Mouse (Mus musculus) lung, postnatal 0 days (tissue): Measurements from ENCODE around the gene Dync2h1. TPM values are rescaled to one million over a fixed set of nuclear protein-coding genes. Genes with fewer than 3 reads are reported as not detected.
"Not testable (repeated sequence)": the region's sequence is repeated elsewhere in the genome, so short reads cannot be mapped to it uniquely, and the experiment has no call there.

Experiments used
- ATAC-seq: fragments of 200-750 bp; cut with Nextera tagmentation; 2 replicates; pipeline ENCODE4 v1.8.0; 2017; ENCODE audit warnings: moderate library complexity
- DNase-seq: peaks from one replicate; pipeline ENCODE4 v3.0.0-alpha.2; 2016; ENCODE audit warnings: low spot score
- H3K27ac ChIP-seq: fragments of 300-500 bp; sonication (generic); 2 replicates; pipeline ENCODE4 v1.5.1; 2014; ENCODE audit warnings: antibody characterized with exemption, mild to moderate bottlenecking, low read length, mixed read lengths
- H3K27me3 ChIP-seq: fragments of 300-500 bp; sonication (generic); replicated peaks from 2 replicates; pipeline ENCODE4 v1.6.1; 2014; ENCODE audit warnings: low read length, mixed read lengths; ENCODE audit not compliant: insufficient read depth
- H3K36me3 ChIP-seq: fragments of 300-500 bp; sonication (generic); 2 replicates; pipeline ENCODE4 v1.6.1; 2014; ENCODE audit warnings: low read length, mixed read lengths; ENCODE audit not compliant: insufficient read depth
- H3K4me1 ChIP-seq: fragments of 300-500 bp; sonication (generic); 2 replicates; pipeline ENCODE4 v1.6.1; 2014; ENCODE audit warnings: antibody characterized with exemption, low read depth, low read length, mixed read lengths; ENCODE audit not compliant: insufficient read depth
- H3K4me2 ChIP-seq: fragments of 300-500 bp; sonication (generic); replicated peaks from 2 replicates; pipeline ENCODE4 v1.6.1; 2014; ENCODE audit warnings: low read depth, mild to moderate bottlenecking, low read length, moderate library complexity, mixed read lengths
- H3K4me3 ChIP-seq: fragments of 300-500 bp; sonication (generic); 2 replicates; pipeline ENCODE4 v1.5.1; 2014; ENCODE audit warnings: low read depth, low read length
- H3K9ac ChIP-seq: fragments of 300-500 bp; sonication (generic); replicated peaks from 2 replicates; pipeline ENCODE4 v1.6.1; 2014; ENCODE audit warnings: low read depth, mild to moderate bottlenecking
- H3K9me3 ChIP-seq: fragments of 300-500 bp; sonication (generic); 2 replicates; pipeline ENCODE4 v1.6.1; 2016; ENCODE audit warnings: low read length, mixed read lengths
- CTCF ChIP-seq: IDR thresholded peaks from 2 replicates; pipeline ENCODE4 v1.5.1; 2016; ENCODE audit warnings: antibody characterized with exemption, mild to moderate bottlenecking
- EP300 ChIP-seq: IDR thresholded peaks from 2 replicates; pipeline ENCODE4 v1.6.1; 2016; ENCODE audit warnings: antibody characterized with exemption, mild to moderate bottlenecking, control low read depth
- WGBS: fragments of 180-500 bp; shearing (Covaris S2); extraction: QIAGEN DNeasy Blood & Tissue Kit; methylation state at CpG from one replicate; pipeline ENCODE4 v1.1.7; 2014; 5-methylcytosine and 5-hydroxymethylcytosine counted together
- polyA plus RNA-seq: library from polyadenylated mRNA; unstranded; fragments of >200 nt; fragmentation: Nextera tagmentation; extraction: Ambion mirVana; gene quantifications from 2 replicates; pipeline ENCODE4 v1.2.1, GENCODE M21; 2015

Gene Dync2h1
- 7.2 and 9.3 TPM in 2 replicates for polyA plus RNA-seq

- Histone ChIP-seq H3K4me3 (peak within 1 kb of the TSS; percentile 92), H3K27ac (peak within 1 kb of the TSS; percentile 96), H3K27me3 (no peaks in the 10 kb centered on the region), H3K36me3 (no peaks in the 10 kb centered on the region), H3K4me1 (peaks cover 2% of the 10 kb centered on the region; the same call in 1 of the 2 replicates), H3K9me3 (no peaks in the 10 kb centered on the region), H3K9ac (peak within 1 kb of the TSS; percentile 89), H3K4me2 (peak within 1 kb of the TSS; percentile 77)
- TF ChIP-seq CTCF: no peak
- TF ChIP-seq EP300: peak; percentile 61
- WGBS: 1% methylated on average over 53 of the region's 62 CpGs
- DNase-seq (peak; percentile 99), ATAC-seq (peak; percentile 99)
These were observed at the start of gene Dync2h1, which contains the start of gene Dcun1d5 for GRCm38 (mm10) chr9:7184172-7184896. TSS of gene Dync2h1 (minus strand) at chr9:7184446. TSS of gene Dcun1d5 (plus strand) at chr9:7184520.

GRCm38 (mm10) chr9:7221460-7221859 lies 37.2 kb upstream of the Dync2h1 start:
- 49% methylated on average over 7 of the region's 7 CpGs for WGBS
- peak overlapping the region; percentile 57; the same call in 1 of the 2 replicates for H3K27ac ChIP-seq
- no peak overlapping the region for H3K4me2 ChIP-seq
- no peaks in the 10 kb centered on the region for H3K36me3 ChIP-seq
- H3K9me3 ChIP-seq: no peaks in the 10 kb centered on the region
- TF ChIP-seq EP300 (no peak), CTCF (no peak)
- ATAC-seq: peak; percentile 62
- H3K4me1 ChIP-seq: no peaks in the 10 kb centered on the region
- no peaks in the 10 kb centered on the region for H3K27me3 ChIP-seq
- no peak overlapping the region for H3K4me3 ChIP-seq
- peak; percentile 69 for DNase-seq
- H3K9ac ChIP-seq: no peak overlapping the region

- no peaks in the 10 kb centered on the region for H3K9me3 ChIP-seq
- DNase-seq (peak; percentile 9), ATAC-seq (peak; percentile 44)
- no peaks in the 10 kb centered on the region for H3K36me3 ChIP-seq
- no peak overlapping the region for H3K9ac ChIP-seq
- no peak for TF ChIP-seq EP300
- peak; percentile 48 for TF ChIP-seq CTCF
- peak overlapping the region; percentile 44; the same call in 1 of the 2 replicates for H3K27ac ChIP-seq
- no peak overlapping the region for H3K4me2 ChIP-seq
- H3K4me1 ChIP-seq: no peaks in the 10 kb centered on the region
- no peak overlapping the region for H3K4me3 ChIP-seq
- no peaks in the 10 kb centered on the region for H3K27me3 ChIP-seq
- WGBS: 86% methylated on average over 5 of the region's 5 CpGs
These were observed 36.8 kb upstream of the Dync2h1 start for GRCm38 (mm10) chr9:7221024-7221423.

GRCm38 (mm10) chr9:7216240-7216639 lies 32.0 kb upstream of the Dync2h1 start:
- Histone ChIP-seq H3K27ac (no peak overlapping the region), H3K27me3 (no peaks in the 10 kb centered on the region), H3K4me1 (no peaks in the 10 kb centered on the region), H3K4me2 (no peak overlapping the region), H3K4me3 (no peak overlapping the region), H3K36me3 (no peaks in the 10 kb centered on the region), H3K9ac (no peak overlapping the region), H3K9me3 (no peaks in the 10 kb centered on the region)
- 36% methylated on average over 2 of the region's 2 CpGs for WGBS
- ATAC-seq (no peak), DNase-seq (peak; percentile 74)
- TF ChIP-seq CTCF (peak; percentile 76), EP300 (no peak)

- WGBS: 91% methylated on average over 3 of the region's 3 CpGs
These were observed 6.4 kb upstream of the Dync2h1 start for GRCm38 (mm10) chr9:7190694-7191093.

GRCm38 (mm10) chr9:7184897-7185291 lies 648 bp upstream of the Dync2h1 start:
- Histone ChIP-seq H3K9me3 (no peaks in the 10 kb centered on the region), H3K4me3 (peak overlapping the region; percentile 92), H3K4me2 (peak overlapping the region; percentile 77), H3K9ac (peak overlapping the region; percentile 89), H3K27me3 (no peaks in the 10 kb centered on the region), H3K36me3 (no peaks in the 10 kb centered on the region), H3K27ac (peak overlapping the region; percentile 96), H3K4me1 (peaks cover 2% of the 10 kb centered on the region; the same call in 1 of the 2 replicates)
- TF ChIP-seq EP300 (no peak), CTCF (no peak)
- ATAC-seq (peak; percentile 70), DNase-seq (peak; percentile 66)
- WGBS: 1% methylated on average over 28 of the region's 31 CpGs

More at GRCm38 (mm10) chr9:7190694-7191093, 6.4 kb upstream of the Dync2h1 start:
- DNase-seq, H3K4me1 ChIP-seq, ATAC-seq, H3K27ac ChIP-seq, H3K9ac ChIP-seq, H3K36me3 ChIP-seq, H3K9me3 ChIP-seq, H3K27me3 ChIP-seq, H3K4me2 ChIP-seq, H3K4me3 ChIP-seq: not testable (repeated sequence)
